In the genomic region with DNA sequence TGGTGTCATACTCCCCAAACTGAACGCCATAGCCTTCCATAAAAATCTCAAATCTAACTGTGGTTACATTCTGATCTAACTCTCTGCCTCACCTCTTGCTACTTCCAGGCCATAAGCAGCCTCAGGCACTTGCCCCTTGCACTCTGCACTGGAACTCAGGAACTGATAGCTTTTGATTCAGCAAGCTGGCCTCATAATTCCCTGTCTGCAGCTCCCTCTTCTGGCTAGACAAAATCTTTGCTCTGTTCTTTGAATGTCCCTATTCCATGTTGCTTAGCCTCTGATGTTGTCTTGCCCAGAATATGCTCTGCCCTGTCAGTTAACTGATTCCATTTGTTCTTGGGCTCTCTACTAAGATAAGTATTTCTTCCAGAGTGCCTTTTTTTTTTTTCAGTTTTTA, we compare ENCODE assay signal across 8 mouse cellular contexts. TPM values are rescaled to one million over a fixed set of nuclear protein-coding genes. Genes with fewer than 3 reads are reported as not detected.
A peak's percentile ranks its signal among the peaks of the same experiment; 100 is the strongest.
DNase-seq lines count a peak whose midpoint lies in the region; ATAC-seq and TF ChIP-seq lines count a peak whose summit lies in the region.

No protein-coding gene starts in this region.

- TF ChIP-seq CTCF in heart, adult 2 months (IDR thresholded peaks at IDR 0.05) = peak; percentile 76
- peak; percentile 43; the same call in 1 of the 2 replicates for TF ChIP-seq CTCF in small intestine, adult 2 months (IDR thresholded peaks at IDR 0.05; ENCODE audit: extremely low read depth, insufficient read length, insufficient replicate concordance, low read depth, low read length)

- no peak overlapping the region for H3K4me3 ChIP-seq in heart, adult 2 months
- no peak overlapping the region for H3K4me3 ChIP-seq in liver, embryonic 11.5 days (ENCODE audit: low read depth, low read length)
- no peak overlapping the region for H3K4me3 ChIP-seq in small intestine, adult 2 months (ENCODE audit: low read depth, low read length)

- H3K27ac ChIP-seq in heart, adult 2 months = no peak overlapping the region
- H3K27ac ChIP-seq in liver, embryonic 11.5 days (ENCODE audit: low read depth, low read length) = no peak overlapping the region
- peak overlapping the region; percentile 92 for H3K27ac ChIP-seq in small intestine, adult 2 months (ENCODE audit: insufficient read depth, low read depth, low read length)

- peak; percentile 65 for ATAC-seq in CD4-positive, CD25-positive, alpha-beta regulatory T cell, adult 4 months
- ATAC-seq in hematopoietic stem cell, adult 5-6 weeks (replicated peaks in 1 of 2; ENCODE audit: insufficient read depth in 1 of 2, low FRiP score in 2 of 2, low TSS enrichment in 1 of 2, low read depth in 1 of 2, poor library complexity in 2 of 2, severe bottlenecking in 2 of 2) = peak; percentile 46 to 69; a peak in 3 of 4 replicates
- peak; percentile 64 for ATAC-seq in liver, embryonic 11.5 days (replicated peaks; ENCODE audit: low FRiP score)

- no peaks in the 10 kb centered on the region for H3K27me3 ChIP-seq in heart, adult 2 months (ENCODE audit: control insufficient read depth, insufficient read depth, low read length)
- no peaks in the 10 kb centered on the region for H3K27me3 ChIP-seq in liver, embryonic 11.5 days (replicated peaks; ENCODE audit: control insufficient read depth, insufficient read depth, low read length)
- H3K27me3 ChIP-seq in small intestine, adult 2 months (ENCODE audit: control insufficient read depth, insufficient read depth, low read length) = no peaks in the 10 kb centered on the region

- no peaks in the 10 kb centered on the region for H3K4me1 ChIP-seq in heart, adult 2 months (ENCODE audit: control insufficient read depth, insufficient read depth, low read length)
- H3K4me1 ChIP-seq in liver, embryonic 11.5 days (replicated peaks; ENCODE audit: control insufficient read depth, insufficient read depth, low read length) = no peaks in the 10 kb centered on the region
- peaks cover 6% of the 10 kb centered on the region; the same call in 1 of the 2 replicates for H3K4me1 ChIP-seq in small intestine, adult 2 months (ENCODE audit: control insufficient read depth, insufficient read depth, insufficient read length, low read length)

- intact Hi-C loops in heart, adult 2 months (cut with DNase I) = loop anchor here (1.0 kb wide), 2 partner anchors 42 to 141 kb away; no protein-coding TSS in a partner anchor
- intact Hi-C loops in heart, postnatal 25 days (cut with DNase I) = loop anchor here (1.0 to 10.0 kb wide), 4 partner anchors 42 to 349 kb away; no protein-coding TSS in a partner anchor

- H3K79me2 ChIP-seq in heart, adult 2 months (replicated peaks; ENCODE audit: control insufficient read depth, insufficient read depth, low read length) = no peaks in the 10 kb centered on the region

- TF ChIP-seq POLR2A in heart, adult 2 months (IDR thresholded peaks at IDR 0.05; ENCODE audit: insufficient read depth, low read depth, low read length) = no peak
- TF ChIP-seq POLR2A in small intestine, adult 2 months (IDR thresholded peaks at IDR 0.05; ENCODE audit: low read depth, low read length) = no peak

- no peaks in the 10 kb centered on the region for H3K9me3 ChIP-seq in liver, embryonic 11.5 days (ENCODE audit: control insufficient read depth, low read length)

- H3K4me2 ChIP-seq in liver, embryonic 11.5 days = no peak overlapping the region

- peak in 1 of 2 experiments; percentile 23 for DNase-seq in heart, adult 2 months
- no peak for DNase-seq in heart, postnatal 25 days (ENCODE audit: low spot score)
- peak; percentile 49 for DNase-seq in cerebellum, adult 9-10 months
- no peak for DNase-seq in liver, embryonic 11.5 days (ENCODE audit: low spot score)
- no peak for DNase-seq in gastrocnemius, adult 18-20 months (ENCODE audit: low spot score)

- H3K36me3 ChIP-seq in heart, adult 2 months (ENCODE audit: control insufficient read depth, insufficient read depth, low read length) = peaks cover 2% of the 10 kb centered on the region
- no peaks in the 10 kb centered on the region for H3K36me3 ChIP-seq in liver, embryonic 11.5 days (ENCODE audit: control insufficient read depth, insufficient read depth, low read length)
- peaks cover 44% of the 10 kb centered on the region for H3K36me3 ChIP-seq in small intestine, adult 2 months (ENCODE audit: control insufficient read depth, insufficient read depth, low read length)

- no peak overlapping the region for H3K9ac ChIP-seq in heart, adult 2 months (ENCODE audit: low read depth, low read length)
- H3K9ac ChIP-seq in liver, embryonic 11.5 days (ENCODE audit: low read depth, low read length) = no peak overlapping the region

- WGBS in heart, adult 2 months = 56% methylated on average over 1 of the region's 1 CpGs
- 50% methylated on average over 1 of the region's 1 CpGs for WGBS in liver, embryonic 11.5 days
- WGBS in small intestine, adult 2 months = 44% methylated on average over 1 of the region's 1 CpGs

- TF ChIP-seq EP300 in heart, adult 2 months (IDR thresholded peaks at IDR 0.05; ENCODE audit: insufficient read depth, low read depth, low read length) = no peak

RNA-seq across cellular contexts. Expression of a gene that starts 17.6 kb away (rescaled TPM):
- 1 to 10 TPM; 8.7 to 9.7 TPM for total RNA-seq in heart, adult 2 months (2021)
- polyA plus RNA-seq in heart, adult 2 months (2012; rRNA removed) = 9.0 and 10.4 TPM in 2 replicates
- 1 to 10 TPM; 8.1 to 9.0 TPM for total RNA-seq in heart, postnatal 25 days (2021)
- 100 to 1,000 TPM; 121 to 171 TPM for polyA plus RNA-seq in CD4-positive, CD25-positive, alpha-beta regulatory T cell, adult 4 months (2017; shearing (Covaris generic))
- total RNA-seq in hematopoietic stem cell, adult 5-6 weeks (2017) = 87.4 and 95.3 TPM in 2 replicates
- polyA plus RNA-seq in liver, embryonic 11.5 days (2014; fragmentation: Nextera tagmentation; extraction: Ambion mirVana) = 8.9 and 10.5 TPM in 2 replicates
- polyA plus RNA-seq in small intestine, adult 2 months (2012; rRNA removed) = 6.1 and 13.7 TPM in 2 replicates
- 10 to 100 TPM in 1 of 2 experiments, 1 to 10 TPM in 1; 7.4 to 10.3 TPM for total RNA-seq in gastrocnemius, adult 18-20 months (2021)

RNA-seq across cellular contexts. Expression of a gene that starts 18.5 kb away (rescaled TPM):
- 10 to 100 TPM; 22.0 to 28.2 TPM for total RNA-seq in heart, adult 2 months (2021)
- 12.9 and 20.7 TPM in 2 replicates for polyA plus RNA-seq in heart, adult 2 months (2012; rRNA removed)
- total RNA-seq in heart, postnatal 25 days (2021) = 10 to 100 TPM; 23.6 to 24.8 TPM
- polyA plus RNA-seq in CD4-positive, CD25-positive, alpha-beta regulatory T cell, adult 4 months (2017; shearing (Covaris generic)) = 100 to 1,000 TPM; 138 to 145 TPM
- total RNA-seq in hematopoietic stem cell, adult 5-6 weeks (2017) = 106 and 107 TPM in 2 replicates
- polyA plus RNA-seq in liver, embryonic 11.5 days (2014; fragmentation: Nextera tagmentation; extraction: Ambion mirVana) = 26.6 and 28.1 TPM in 2 replicates
- 3.5 and 5.4 TPM in 2 replicates for polyA plus RNA-seq in small intestine, adult 2 months (2012; rRNA removed)
- total RNA-seq in gastrocnemius, adult 18-20 months (2021) = 10 to 100 TPM; 17.5 to 21.1 TPM
